Mouse (Mus musculus): ENCODE measurements around the gene Wscd1.

The Wscd1 gene

DNA sequence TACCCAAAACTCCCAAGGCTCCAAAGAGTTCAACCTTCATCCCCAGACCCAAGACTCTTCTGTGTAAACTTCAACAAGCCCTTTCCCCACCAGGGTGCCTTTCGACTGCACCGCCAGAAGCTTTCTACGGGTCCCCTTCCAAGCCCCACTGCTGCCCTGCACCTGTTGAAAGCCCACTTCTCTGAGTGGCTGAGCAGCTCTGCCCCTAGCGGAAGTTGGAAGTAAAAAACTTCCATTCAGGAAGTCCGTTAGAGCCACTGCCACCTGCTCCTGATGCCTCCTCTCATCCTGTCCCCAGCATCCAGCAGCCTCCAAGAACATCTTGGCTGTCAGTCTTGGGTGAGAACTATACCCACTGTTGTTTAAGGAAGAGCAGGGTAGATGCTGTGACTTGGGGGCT, at the start of gene Wscd1:
Gene Wscd1, plus strand, starts transcription at position 250 of the 400 bp plus-strand sequence.
- no peak for DNase-seq

DNA sequence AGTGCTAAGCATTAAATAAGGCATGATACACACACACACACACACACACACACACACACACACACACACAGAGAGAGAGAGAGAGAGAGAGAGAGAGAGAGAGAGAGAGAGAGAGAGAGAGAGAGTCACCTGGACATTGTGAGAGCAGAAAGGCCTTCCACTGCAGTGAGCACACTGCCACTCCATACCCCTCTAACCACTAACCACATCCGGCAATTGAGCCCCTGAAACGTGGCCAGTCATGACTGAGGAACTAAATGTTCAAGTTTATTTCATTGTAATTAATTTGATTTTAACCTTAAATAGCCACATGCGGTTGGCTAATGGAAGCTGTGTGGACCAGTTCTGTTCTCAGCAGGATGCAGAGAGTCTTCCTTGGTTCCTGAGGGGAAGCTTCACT, 21.7 kb upstream of the Wscd1 start:
- DNase-seq = no peak

DNA sequence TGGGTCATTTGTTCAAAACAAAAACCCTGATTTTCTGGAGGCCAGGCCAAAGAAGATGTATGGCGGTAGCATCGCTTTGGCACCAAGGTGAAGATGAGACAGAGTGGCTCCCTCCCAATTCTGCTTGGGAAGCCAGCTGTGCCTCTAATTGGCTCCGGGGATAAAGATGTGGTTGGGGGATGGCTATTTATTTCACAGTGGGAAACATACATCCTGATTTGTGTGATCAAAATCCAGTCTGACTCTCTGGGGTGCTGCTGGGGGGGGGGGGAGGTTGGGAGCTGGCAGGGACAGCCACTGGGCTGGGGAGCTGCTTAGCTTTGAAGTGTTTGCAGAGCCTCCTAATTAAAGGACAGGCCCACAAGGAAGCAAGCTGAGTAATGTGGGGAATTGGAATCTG, 20.4 kb upstream of the Wscd1 start:
- DNase-seq = no peak

DNA sequence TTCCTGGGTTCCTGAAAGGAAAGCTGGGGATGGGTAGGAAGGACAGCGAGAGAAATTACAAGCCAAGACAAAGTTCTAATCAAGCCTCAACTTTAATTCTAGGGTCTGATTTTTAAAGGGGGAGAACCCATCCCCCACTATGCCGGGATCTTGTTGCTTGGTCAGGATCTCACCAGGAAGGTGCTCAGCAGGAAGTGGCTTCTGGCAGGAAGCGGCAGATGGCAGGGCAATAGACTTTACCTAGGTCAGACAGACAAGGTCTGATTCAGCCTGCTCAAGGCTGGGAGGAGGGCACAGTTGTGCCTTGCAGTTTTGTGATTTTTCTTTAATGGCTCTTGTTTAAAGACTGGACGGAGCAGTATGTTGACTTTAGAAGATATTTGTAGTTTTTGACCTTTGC, 15.9 kb upstream of the Wscd1 start:
- DNase-seq = no peak

DNA sequence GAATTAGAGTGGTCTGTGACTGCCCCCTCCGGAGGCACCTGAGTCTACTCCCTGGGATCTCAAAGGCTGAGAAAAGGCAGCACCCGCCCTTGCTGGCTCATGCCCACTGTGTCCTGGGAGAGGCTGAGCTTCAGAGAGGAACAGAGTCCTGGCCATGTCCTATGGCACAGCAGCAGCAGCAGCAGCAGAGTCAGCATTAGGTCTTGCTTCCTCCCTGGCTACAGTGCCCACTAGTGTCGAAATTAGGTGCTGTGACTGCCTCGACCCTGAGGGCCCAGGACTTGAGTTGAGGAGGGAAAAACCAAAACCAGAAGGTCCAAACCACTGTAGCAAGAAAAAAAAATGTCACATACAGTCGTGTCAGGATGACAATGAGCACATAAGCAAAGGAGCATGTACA, 12.6 kb upstream of the Wscd1 start:
- no peak for DNase-seq

DNA sequence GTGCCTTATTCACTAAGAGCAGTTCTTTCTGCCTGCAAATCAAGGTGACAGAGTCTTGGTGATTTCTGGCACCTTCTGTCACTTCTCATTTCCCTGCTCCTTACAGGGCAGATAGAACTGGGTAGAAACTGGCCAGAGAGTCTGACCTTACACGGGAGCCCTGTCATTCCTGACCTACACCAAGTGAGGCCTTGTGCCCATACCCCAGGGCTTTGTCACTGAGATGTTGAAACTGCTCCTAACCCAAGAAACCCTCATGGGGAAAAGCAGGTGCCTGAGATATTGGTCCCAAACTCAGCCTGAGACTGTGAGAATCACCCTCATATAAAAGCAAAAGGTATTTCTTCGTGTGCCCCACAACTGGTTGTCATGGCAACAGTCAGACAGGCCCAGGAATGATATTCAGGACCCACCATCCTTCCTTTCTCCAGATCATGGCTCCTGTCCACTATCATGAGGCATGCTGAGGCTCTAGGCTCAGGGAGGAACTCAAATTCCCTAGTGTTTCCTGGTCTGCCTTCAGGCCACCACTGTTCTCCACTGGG, 11.1 kb upstream of the Wscd1 start:
- no peak for DNase-seq

DNA sequence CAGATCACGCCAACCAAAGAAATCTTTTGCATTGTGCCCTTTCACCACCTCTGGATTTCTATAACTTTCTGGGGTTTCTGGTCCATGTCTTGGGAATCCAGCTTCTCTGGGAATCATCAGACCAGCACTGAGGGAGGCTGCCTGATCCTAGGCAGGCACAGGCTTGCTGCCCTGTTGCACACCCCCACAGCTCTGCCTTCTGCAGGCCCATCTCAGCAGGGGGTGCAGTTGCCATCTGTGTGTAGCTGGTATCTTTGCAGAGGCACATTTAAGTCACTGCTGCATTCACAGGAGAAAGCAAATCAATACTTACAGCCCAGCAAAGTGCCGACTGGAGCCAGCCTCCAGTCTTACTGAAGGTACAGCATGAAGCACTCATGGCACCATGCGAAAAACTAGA, 3.8 kb upstream of the Wscd1 start:
- DNase-seq = peak; percentile 53

DNA sequence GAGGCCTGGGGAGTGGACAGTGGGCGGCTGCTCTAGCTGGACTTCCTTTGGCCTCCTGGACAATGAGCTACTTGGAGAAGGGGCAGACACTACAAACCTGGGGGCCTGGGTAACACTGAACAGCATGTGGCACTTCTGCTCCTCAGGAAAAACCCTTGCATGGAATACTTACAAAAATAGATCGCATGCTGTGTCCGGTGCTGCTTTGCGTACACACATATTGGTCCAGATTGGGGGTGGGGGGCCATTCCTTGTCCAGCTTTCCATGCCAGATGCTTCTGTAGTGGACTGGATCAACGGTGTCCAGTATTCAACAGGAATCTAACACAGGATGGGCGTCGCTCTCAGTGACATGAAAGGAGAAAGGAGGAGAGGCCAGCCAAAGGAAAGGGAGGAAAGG, 2.0 kb upstream of the Wscd1 start:
- no peak for DNase-seq

DNA sequence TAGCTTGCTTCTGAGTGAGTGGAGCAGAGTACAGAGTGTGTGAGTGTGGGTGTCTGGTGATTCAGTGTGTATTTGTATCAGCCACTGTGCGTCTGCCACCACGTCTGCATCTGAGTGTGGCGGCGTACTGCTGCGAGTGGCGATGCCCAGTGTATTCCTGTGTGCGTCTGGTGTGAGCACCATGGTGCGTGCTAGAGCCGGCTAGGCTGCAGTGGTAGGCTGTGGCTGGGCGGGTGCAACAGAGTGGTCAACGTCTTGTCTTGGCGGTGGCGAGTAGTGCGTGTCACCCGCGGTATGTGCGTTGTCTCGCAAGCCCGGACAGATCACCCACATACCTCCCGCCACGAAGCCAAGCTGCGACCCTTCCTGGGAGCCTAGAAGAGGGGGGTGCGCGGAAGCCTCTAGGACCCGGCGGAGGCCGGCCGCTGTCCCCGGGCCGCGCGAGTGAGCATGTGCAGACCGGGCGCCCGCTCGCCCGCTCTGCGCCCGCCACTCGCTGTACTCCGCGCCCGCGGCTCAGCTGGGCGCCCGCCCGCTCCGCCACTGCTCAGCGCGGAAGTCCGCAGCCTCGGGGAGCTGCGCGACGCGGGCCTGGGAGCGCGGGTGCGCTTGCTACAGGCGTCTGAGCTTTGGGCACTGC, 934 bp downstream of the Wscd1 start:
- DNase-seq = peak; percentile 83

DNA sequence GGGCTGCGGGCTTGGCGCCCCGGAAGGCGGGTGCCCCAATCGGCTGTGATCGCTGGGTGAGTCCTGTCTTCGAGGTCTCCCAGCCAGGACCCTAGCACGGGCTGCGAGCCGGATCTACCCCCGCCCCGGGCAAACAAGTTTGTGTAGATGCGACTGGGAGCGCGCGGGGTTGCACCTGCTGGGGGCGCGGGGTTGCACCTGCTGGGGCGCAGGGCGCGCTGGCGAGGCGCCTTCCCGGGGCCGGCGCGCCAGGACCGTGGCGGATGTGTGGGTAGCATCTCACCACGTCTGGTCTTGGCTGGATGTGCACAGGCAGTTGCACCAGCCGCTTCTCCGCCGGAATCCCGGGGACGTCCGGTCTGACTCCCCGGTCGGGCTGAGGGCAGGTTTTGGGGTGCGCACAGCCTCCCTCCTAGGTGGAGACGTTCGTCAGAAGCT, 1.5 kb downstream of the Wscd1 start:
- peak; percentile 44 for DNase-seq

DNA sequence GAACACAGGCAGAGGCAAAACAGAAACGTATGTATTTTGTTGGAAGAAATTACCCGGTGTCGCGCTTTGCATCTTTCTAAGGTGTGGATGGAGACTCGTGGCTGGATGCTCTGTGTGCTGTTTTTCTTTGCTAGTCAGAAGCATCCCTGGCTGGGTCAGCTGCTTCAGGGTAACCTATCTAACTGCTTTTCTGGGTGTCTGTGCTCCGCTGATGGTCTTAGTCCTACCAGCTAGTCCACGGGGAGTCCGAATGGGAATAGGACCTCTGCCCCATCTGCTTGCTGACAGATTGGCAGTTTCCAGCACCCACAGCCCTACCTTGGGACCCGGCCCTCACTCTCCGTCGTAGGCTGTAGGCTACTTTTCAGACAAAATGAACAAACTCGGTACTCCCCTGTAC, 2.0 kb downstream of the Wscd1 start:
- no peak for DNase-seq

DNA sequence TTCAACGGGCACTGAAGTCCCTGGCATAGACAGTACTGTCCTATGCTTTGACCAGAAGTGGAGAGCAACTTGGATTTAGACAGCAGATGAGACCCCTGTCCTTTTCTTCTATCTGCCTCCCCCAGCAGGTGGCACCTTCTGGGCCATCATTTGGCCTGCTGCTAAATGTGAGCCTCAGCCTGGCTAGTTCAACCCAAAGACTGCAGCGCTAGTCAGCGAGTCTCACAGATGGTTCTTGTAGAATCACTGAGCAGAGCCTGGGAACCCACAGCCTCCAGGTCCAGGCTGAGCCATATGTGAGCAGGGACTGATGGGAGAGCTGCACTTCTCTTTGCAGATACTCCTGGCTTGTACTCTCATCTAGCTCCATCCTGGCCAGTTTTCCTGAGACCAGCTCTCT, 2.9 kb downstream of the Wscd1 start:
- DNase-seq = no peak

DNA sequence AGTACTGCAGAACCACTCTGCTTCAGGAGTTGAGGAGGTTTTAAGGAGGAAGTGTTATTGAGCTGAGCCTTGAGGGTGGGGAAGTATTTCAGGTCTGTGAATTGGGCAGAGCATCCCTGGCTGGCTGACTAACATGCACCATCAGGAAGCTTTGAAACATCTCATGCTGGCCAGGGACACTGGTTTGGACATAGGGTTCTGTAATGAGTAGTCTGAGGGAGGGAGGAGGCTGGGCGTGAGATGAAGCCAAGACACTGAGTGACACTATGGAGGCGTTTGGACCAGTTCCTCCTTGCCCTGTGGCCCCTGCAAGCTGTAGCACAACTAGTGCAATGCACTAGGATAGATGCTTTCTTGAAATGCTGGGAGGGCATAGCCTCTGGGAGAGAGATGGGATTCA, 5.4 kb downstream of the Wscd1 start:
- DNase-seq = no peak

DNA sequence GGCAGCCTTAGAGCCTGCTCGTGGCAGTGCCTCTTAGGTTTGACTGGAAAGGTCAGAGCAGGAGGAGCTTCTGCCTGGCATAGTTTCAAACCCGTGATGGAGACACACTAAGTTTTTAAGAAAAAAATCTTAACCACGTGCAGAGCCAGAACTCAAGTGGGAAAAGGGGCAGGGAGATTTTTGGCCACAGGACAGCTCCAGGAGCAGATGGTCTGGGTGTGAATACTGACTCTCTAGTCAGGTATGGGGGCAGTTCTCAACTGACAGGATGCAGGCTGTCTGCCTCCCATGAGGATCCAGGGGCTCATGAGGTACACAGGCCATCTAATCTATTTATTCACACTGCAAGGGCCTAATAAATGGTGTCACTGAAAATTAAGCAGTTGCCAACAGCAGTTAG, 6.6 kb downstream of the Wscd1 start:
- no peak for DNase-seq

DNA sequence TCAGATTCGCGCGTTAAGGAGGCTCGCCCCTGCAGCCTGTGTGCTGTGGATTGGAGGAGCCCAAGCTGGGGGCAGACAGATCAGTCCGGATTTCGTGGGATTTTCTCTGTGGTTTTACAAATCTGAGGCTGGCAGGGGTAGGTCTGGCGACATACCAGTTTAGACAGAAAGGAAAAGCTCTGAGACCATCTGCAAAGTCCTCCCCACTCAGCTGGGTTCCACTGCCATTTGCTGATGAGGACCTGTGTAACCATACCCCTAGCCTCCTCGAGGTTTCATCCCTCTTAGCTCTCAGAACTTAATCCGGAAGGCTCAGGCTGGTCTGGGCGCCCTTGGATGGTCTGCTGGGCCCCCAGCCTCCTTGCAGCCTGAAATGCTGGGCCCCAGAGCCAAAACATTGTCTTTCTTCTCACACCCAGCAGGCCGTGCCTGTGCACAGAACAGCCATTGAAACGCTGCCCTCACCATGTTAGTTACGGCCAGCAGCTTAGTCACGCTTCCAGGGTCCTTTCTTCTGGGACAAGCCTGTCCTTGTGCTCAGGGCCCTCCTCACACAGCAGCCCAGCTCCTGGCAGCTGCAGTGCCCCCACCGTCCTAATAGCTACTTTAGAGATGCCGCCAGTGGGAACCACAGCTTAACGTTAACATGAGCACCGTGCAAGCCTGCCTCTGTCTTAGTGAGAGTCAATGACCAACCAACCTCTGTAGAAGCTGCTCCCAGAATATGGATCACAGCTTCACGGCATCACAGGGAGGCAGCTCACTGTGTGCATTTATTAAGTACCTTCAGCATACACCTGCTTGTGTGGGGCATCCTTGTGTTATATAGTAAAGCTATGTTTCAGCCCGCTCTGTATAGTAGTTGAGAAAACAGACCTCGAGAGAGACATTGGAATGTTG, 8.7 kb downstream of the Wscd1 start:
- DNase-seq = peak; percentile 59

DNA sequence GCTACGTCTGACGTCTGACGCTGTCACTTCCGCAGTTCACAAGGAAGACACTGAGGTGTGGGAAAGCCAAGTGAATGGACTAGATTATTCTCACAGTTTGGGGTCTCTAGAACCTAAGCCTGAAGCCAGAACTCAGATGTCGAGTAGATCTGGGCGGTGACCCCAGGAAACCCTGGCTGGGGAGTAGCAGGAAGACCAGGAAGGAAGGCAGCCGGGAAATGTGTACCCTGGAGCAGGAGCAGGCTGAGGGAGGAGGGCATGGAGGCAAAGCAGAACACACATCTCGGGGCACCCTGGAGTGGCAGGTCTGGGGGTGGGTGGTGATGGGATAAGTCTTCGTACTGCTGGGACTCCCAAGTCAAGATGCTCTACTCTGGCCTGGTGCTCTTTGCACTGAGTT, 11.3 kb downstream of the Wscd1 start:
- no peak for DNase-seq

DNA sequence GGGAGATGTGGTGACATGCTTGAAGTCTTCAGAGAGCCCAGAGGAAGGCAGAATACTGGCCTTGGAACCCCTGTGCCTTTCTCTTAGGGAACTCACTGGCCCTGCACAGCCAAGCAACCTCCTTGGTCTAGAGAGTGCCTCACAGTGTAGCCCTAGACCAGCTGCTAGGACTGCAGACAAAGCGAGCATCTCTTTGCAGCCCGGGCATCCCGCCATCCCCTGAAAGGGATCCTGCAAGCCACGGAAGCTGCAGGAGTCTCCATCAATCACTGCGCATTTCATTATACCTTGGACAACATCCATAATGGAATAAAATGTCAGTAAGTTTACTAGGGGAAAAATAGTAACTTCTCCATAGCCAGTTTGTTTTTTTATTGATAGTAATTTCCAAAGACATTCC, 13.4 kb downstream of the Wscd1 start:
- DNase-seq = no peak

DNA sequence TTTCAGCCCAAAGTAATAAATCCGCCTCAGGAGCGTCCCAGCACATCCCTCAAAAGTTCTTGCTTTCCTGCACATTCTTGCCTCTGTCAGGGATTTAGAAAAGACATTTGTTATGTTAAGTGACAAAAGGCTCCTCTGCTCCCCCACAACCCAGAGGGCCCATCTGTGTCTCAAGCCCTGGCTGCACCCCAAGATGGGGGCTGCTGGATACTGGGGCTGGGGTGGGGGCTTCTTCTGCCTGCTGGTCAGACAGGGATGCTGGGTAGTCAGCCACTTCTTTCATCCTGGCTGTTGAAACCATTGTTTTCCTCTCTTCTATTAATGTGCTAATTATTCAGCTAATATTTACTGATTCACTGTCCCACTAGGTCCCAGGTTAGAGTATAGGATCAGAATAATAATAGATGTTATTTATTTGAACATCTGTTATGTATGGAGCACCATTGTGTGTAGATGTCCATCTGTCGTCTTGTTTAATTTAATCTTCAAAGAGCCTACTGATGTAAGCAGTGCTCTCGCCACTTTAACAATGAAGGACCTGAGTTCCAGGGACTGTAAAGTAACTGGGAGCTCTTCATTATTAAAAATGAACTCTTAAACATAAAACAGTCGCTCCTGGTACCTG, 14.0 kb downstream of the Wscd1 start:
- no peak for DNase-seq

DNA sequence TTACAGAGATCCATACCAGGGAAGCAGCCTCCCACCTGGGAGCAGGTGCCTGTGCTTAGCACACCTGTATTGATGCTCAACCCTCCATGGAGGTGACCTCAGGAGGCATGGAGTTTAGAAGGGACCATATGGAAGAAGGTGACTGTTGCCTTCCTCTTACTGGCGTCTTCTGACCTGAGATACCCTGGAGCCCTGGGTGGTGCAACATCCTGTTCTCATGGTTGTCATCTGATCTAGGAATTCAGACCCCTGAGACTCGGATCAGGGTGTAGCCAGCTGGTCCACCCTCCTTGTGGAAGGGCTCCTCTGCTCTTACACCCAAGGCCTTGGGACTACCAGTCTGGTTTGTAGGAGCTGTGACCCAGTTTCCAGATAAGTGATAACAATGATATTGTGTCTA, 15.0 kb downstream of the Wscd1 start:
- DNase-seq = no peak

DNA sequence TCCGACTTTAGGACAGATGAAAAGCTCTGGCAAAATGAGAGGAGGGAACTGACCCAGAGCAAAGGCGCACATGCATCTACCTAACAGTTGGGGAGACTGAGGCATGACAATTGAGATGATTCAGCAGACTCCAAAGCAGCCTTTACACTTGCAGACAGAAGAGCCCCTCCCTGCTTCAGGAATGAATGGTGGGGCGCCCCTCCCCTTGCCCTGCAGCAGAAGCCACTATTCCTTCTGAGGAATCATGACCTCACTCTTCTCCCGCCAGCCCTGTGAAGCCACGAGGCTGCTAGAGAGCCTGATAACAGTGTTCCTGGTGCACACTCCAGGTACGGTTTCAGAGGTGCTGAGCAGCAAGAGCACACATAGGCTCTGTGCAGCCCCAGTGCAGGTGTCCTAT, 15.6 kb downstream of the Wscd1 start:
- no peak for DNase-seq

DNA sequence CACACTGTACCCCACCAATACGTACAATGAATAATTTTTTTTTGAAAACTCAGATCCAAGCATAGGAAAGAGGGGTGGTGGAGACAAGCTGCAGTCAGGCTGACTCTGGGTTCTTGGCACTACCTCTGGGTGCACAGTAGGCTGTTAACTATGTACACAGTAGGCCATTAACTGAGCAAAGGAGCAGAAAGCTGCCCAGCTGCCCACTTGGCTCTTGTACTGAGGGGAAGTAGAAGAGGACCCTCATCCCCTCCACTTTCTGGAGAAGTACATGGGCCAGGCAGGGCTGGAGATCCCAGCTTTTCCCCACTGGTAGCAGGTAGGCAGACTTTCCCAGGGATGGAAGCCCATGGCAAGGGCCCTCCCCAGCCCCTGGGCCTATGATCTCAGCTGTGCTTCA, 16.7 kb downstream of the Wscd1 start:
- no peak for DNase-seq

DNA sequence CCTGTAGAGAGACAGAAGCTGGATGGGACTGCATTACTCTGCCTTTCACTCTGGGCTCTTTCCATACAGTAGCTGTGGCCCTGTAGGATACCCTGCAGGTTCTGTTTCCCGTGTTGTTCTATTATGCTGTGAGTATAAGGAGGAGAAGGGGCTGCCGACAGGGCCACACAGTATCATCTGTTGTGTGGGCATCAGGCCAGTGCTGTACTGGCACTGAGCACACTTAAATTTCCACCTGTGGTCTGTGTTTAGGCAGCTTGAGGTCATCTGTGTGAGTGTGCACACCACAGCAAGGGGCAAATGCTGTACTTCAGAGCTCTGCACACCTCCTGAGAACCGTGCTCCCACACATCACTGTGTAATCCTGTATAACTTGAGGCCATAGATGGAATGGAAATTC, 18.0 kb downstream of the Wscd1 start:
- DNase-seq = no peak

DNA sequence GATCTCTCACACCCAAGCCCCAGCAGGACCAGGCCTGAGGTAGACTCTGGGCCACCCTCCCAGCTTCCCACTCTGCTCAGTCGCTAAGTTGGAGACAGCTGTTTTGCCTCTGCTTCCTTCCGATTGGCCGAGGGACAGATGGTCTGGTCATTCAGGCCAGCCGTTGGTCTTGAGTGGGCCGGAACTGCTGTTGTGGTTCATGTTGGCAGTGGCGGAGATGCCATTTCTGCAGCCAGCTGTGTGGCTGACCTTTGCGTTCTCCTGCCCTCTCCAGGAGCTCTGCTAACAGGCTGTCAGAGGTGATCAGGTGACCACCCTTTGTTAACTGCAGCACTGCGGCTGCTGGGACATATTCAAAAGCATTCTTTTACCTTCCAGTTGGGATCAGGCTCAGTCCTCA, 20.0 kb downstream of the Wscd1 start:
- DNase-seq = no peak

DNA sequence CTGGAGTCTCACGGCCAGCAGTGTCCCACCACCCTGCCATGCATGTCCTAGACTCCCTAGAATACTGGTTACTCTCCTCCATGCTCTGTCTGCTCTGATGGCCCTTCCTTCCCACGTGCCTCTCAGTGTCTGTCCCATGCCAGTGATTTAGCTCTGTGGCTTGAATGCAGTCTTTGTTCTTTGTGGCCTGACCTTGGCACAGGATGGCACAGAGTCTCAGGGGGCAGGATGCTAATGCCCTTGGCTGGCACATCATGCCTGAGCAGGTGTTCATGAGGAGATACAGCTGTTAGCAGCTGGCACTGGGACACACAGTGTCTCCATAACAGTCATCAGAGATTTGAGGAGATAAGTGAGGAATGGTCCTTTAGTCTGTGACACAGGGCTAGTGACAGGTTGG, 20.8 kb downstream of the Wscd1 start:
- DNase-seq = no peak

All from right cerebral cortex, postnatal 25 days (tissue).